21 mouse cellular contexts compared by ENCODE assay signal in the genomic region with DNA sequence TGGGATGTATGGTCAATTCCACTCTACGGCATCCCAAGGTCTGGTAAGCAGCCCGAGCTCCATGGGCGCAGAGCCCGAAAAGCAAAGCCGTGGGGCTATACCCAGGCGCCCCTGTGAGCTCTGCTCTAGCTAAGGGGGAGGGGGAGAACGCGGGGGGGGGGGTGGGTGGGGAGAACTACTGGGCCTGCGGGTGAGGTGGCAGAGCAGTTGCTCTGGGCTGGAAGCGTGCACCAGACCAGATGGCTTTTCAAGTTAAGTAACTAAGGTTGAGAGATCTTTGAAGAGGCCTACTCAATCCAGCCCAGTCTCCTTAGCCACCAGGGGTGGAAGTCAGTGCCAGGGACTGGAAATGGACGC. TPM values are rescaled to one million over a fixed set of nuclear protein-coding genes. Genes with fewer than 3 reads are reported as not detected.
"Had no signal": no experiment of that assay in that cellular context is flagged by ENCODE, and none has a peak within 500 bp of the region (broad histone marks: within the 10 kb centered on the region; RNA-seq: fewer than 3 reads in every experiment).

No protein-coding gene starts in this region.

- H3K9me3 ChIP-seq: limb, embryonic 10.5 days; limb, embryonic 13.5 days; liver, embryonic 12.5 days; liver, embryonic 15.5 days; megakaryocyte, embryonic 14.5 days; midbrain, embryonic 10.5 days; midbrain, embryonic 13.5 days; neural tube, embryonic 13.5 days had no signal

- H3K36me3 ChIP-seq: limb, embryonic 10.5 days; limb, embryonic 13.5 days; liver, embryonic 12.5 days; liver, embryonic 15.5 days; midbrain, embryonic 10.5 days; midbrain, embryonic 13.5 days; neural tube, embryonic 13.5 days had no signal

- H3K4me3 ChIP-seq: layer of hippocampus, adult 2 months; megakaryocyte, embryonic 14.5 days had no signal

- ATAC-seq: intestine, postnatal 0 days; liver, embryonic 12.5 days; midbrain, embryonic 13.5 days had no signal

- H3K9ac ChIP-seq: liver, embryonic 12.5 days; liver, embryonic 15.5 days; lung, embryonic 14.5 days; midbrain, embryonic 13.5 days; neural tube, embryonic 13.5 days had no signal

- DNase-seq: kidney, adult 2 months; kidney, postnatal 25 days; layer of hippocampus, adult 9-11 months; liver; lung, embryonic 14.5 days; lung, postnatal 14 days; thymus, postnatal 25 days had no signal

- H3K27ac ChIP-seq: kidney, postnatal 0 days; layer of hippocampus, adult 2 months; limb, embryonic 13.5 days; liver, embryonic 12.5 days; liver, embryonic 15.5 days; midbrain, embryonic 10.5 days; midbrain, embryonic 13.5 days; neural tube, embryonic 13.5 days had no signal

RNA-seq across cellular contexts. Expression of a gene that starts 1.6 kb away (rescaled TPM):
- total RNA-seq: layer of hippocampus, adult 2 months; layer of hippocampus, postnatal 25 days; left cerebral cortex, adult 18-20 months; left cerebral cortex, postnatal 25 days had no signal
- polyA plus RNA-seq: limb, embryonic 10.5 days; limb, embryonic 13.5 days; liver, embryonic 12.5 days had no signal
